Mouse (Mus musculus) forebrain, embryonic 14.5 days (tissue): Measurements from ENCODE around the gene Coq4. TPM values are rescaled to one million over a fixed set of nuclear protein-coding genes. Genes with fewer than 3 reads are reported as not detected.

Experiments
- ATAC-seq: fragments of 200-750 bp; cut with Nextera tagmentation; 2 replicates; pipeline ENCODE4 v1.8.0; 2017; ENCODE audit warnings: mild to moderate bottlenecking, moderate library complexity
- DNase-seq: peaks from one replicate; pipeline ENCODE4 v3.0.0-alpha.2; 2015; ENCODE audit warnings: low spot score
- H3K27ac ChIP-seq: fragments of 300-500 bp; sonication (generic); 2 replicates; pipeline ENCODE4 v1.5.1; 2014; ENCODE audit warnings: low read depth, mild to moderate bottlenecking, control low read depth, low read length, moderate library complexity
- H3K27me3 ChIP-seq: fragments of 300-500 bp; sonication (generic); replicated peaks from 2 replicates; pipeline ENCODE4 v1.6.1; 2014; ENCODE audit warnings: low read length, control low read depth, mixed read lengths; ENCODE audit not compliant: control insufficient read depth, insufficient read depth
- H3K36me3 ChIP-seq: fragments of 300-500 bp; sonication (generic); 2 replicates; pipeline ENCODE4 v1.6.1; 2014; ENCODE audit warnings: low read length, control low read depth; ENCODE audit not compliant: control insufficient read depth, insufficient read depth
- H3K4me1 ChIP-seq: fragments of 300-500 bp; sonication (generic); 2 replicates; pipeline ENCODE4 v1.6.1; 2014; ENCODE audit warnings: antibody characterized with exemption, low read length, control low read depth; ENCODE audit not compliant: control insufficient read depth, insufficient read depth
- H3K4me2 ChIP-seq: fragments of 300-500 bp; sonication (generic); 2 replicates; pipeline ENCODE4 v1.6.1; 2014; ENCODE audit warnings: mild to moderate bottlenecking, control low read depth, low read length
- H3K4me3 ChIP-seq: fragments of 300-500 bp; sonication (generic); 2 replicates; pipeline ENCODE4 v1.5.1; 2014; ENCODE audit warnings: low read depth, low read length, control low read depth
- H3K9ac ChIP-seq: fragments of 300-500 bp; sonication (generic); 2 replicates; pipeline ENCODE4 v1.6.1; 2014; ENCODE audit warnings: mild to moderate bottlenecking, low read length, control low read depth, moderate library complexity
- H3K9me3 ChIP-seq: fragments of 300-500 bp; sonication (generic); replicated peaks from 2 replicates; pipeline ENCODE4 v1.6.1; 2016; ENCODE audit warnings: low read length, control low read depth, mixed read lengths; ENCODE audit not compliant: control insufficient read depth
- WGBS: fragments of 180-500 bp; shearing (Covaris S2); extraction: QIAGEN DNeasy Blood & Tissue Kit; methylation state at CpG from one replicate; pipeline ENCODE4 v1.1.7; 2014; 5-methylcytosine and 5-hydroxymethylcytosine counted together
- polyA plus RNA-seq: library from polyadenylated mRNA; unstranded; fragments of >200 nt; fragmentation: Nextera tagmentation; extraction: Ambion mirVana; gene quantifications from 2 replicates; pipeline ENCODE4 v1.2.1, GENCODE M21; 2014

Coq4 gene
- polyA plus RNA-seq, 1 experiment from 2014 or later: 37.5 TPM

DNA sequence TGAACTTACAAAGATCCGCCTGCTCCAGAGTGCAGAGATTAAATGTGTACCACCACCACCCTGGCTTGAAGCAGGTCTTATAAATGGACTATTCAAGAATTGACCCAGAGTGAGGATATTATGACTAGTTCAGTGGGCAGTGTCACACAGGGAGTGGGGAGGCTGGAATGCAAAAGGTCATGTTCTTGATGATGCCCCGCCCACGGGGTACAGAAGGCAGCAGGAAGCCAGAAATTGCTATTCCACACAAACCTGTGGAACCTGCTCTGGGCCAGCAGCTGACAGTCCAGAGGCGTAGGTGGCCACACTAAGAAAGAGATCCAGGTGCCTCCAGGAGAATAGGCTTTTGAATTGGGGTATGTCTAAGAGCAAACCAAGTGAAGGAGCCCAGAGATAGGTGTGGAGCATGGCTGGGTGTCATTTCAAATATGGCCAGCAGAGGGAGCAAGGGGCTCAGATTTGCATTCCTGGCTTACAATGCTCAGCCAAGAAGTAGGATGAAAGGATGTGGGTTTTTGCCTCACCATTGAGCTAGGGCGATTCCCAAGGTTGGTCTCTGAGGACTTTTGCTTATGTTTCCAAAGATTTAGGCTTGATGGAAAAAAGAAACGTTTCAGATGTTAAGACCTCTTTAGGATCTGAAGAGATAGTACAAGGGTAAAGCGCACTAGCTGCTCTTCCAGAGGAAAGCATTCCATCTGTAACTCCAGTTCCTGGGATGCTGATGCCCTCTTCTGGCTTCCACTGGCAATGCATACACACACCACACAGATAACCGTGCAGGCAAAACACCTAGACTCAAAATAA lies 30.3 kb downstream of the Coq4 start:
- Histone ChIP-seq H3K9ac (no peak overlapping the region), H3K4me3 (no peak overlapping the region), H3K4me2 (peak overlapping the region; percentile 20), H3K4me1 (peaks cover 8% of the 10 kb centered on the region; the same call in 1 of the 2 replicates), H3K9me3 (no peaks in the 10 kb centered on the region), H3K36me3 (peaks cover 37% of the 10 kb centered on the region), H3K27ac (peak overlapping the region; percentile 18; the same call in 1 of the 2 replicates), H3K27me3 (no peaks in the 10 kb centered on the region)
- WGBS: 36% methylated on average over 8 of the region's 8 CpGs
- ATAC-seq (peak; percentile 82), DNase-seq (peak; percentile 91)

DNA sequence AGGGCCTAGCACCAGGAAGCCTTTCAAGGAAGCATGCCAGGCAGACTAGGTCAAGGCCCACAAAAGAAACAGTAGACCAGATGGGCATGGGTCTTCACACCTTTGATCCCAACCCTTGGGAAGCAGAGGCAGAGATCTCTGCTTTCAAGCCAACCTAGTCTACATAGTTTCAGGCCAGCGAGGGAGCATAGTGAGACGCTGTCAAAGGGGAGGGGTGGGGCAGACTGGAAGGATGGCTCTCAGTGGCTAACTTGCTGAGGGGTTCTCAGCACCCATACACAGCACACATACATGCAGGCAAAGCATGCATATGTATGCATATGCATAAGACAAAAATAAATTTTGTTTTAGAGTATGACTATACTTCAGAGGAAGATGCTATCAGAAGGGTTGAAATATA lies 32.1 kb downstream of the Coq4 start:
- peaks cover 24% of the 10 kb centered on the region for H3K36me3 ChIP-seq

DNA sequence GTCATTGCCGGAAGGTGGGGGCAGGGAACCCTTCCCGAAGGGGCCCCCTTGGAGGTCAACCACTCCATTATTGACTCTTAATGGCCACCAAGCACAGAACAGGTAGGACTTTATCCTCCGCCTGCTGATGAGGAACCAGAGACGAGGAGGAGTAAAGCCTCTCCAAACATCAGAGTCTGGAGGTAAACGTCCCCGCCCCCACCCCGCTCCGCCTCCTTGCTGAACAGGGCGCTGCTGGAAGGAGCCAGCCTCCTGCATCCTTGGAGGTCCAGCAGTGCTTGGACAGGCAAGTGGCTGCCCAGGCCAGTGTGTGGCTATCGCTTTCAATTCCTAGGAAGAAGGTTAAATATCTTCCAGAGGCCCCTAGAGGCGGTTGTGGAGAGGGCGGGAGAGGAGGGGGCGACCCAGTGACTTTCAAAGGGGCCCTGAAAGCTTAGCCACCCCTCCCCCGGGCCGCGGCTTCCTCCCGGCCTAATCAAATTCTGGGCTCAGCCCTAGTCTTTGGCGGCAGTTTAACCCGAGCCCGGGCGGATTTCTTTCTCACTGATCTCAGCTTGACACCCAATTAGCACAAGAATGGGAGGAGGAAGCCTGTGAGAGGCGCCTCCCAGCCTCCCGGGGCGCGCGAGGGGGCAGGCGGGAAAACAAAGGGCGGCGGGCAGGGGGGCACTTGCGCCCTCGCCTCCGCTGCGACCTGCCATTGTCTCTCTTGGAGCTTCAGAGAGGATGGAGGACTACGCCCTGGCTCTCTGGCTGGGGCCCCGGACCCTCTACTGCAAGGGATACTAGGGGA lies 32.9 kb downstream of the Coq4 start, which contains the start of gene Urm1:
TSS of gene Urm1 (plus strand) at position 51 of the 793 bp plus-strand sequence.
- Histone ChIP-seq H3K4me1 (peaks cover 8% of the 10 kb centered on the region; the same call in 1 of the 2 replicates), H3K9me3 (no peaks in the 10 kb centered on the region), H3K4me2 (peak within 1 kb of the TSS; percentile 59), H3K27ac (peak within 1 kb of the TSS; percentile 88), H3K4me3 (peak within 1 kb of the TSS; percentile 33), H3K9ac (peak within 1 kb of the TSS; percentile 58), H3K27me3 (no peaks in the 10 kb centered on the region), H3K36me3 (peaks cover 15% of the 10 kb centered on the region)
- DNase-seq (peak; percentile 93), ATAC-seq (peak; percentile 76)
- WGBS: 0% methylated on average over 34 of the region's 35 CpGs

More for the DNA sequence above, 32.1 kb downstream of the Coq4 start:
- H3K27me3 ChIP-seq: no peaks in the 10 kb centered on the region
- no peak for DNase-seq
- H3K4me1 ChIP-seq: peaks cover 8% of the 10 kb centered on the region; the same call in 1 of the 2 replicates
- no peak overlapping the region; the same call in 1 of the 2 replicates for H3K4me3 ChIP-seq
- H3K4me2 ChIP-seq: peak overlapping the region; percentile 59
- no peak for ATAC-seq
- no peaks in the 10 kb centered on the region for H3K9me3 ChIP-seq
- peak overlapping the region; percentile 88; the same call in 1 of the 2 replicates for H3K27ac ChIP-seq
- H3K9ac ChIP-seq: peak overlapping the region; percentile 58; the same call in 1 of the 2 replicates
- 12% methylated on average over 2 of the region's 2 CpGs for WGBS

DNA sequence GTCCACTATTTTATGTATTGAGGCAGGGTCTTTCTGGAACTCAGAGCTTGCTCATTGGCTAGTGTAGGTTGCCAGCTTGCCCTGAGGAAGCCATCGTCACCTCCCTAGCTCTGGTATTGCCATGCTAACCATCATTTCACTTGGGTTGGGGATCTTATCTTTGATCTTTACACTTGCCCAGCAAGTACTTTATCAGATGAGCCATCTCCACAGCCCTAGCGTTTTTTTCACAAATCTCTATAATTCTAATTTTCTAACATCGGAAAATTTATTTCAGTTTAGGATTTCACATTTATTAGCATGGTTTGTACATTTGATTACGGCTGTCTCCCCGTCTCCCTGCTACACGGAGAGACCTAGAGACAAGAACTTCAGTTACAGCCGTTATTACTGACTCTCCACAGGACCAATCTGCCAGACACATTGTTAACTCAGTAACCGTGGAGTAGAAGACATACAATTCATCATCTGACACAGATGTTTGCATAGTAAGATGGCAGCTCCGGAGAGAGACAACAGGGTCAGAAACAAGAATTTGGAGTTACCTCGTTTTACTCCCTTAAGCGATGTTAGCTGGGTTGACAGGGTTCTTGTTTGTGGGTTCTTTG lies 39.1 kb downstream of the Coq4 start:
- DNase-seq (no peak), ATAC-seq (0 out of 2 replicates have a peak, but pooled peaks have one; percentile 3)
- Histone ChIP-seq H3K4me3 (peak overlapping the region; percentile 93), H3K9me3 (no peaks in the 10 kb centered on the region), H3K4me1 (peaks cover 8% of the 10 kb centered on the region), H3K27ac (peak overlapping the region; percentile 88), H3K27me3 (no peaks in the 10 kb centered on the region), H3K36me3 (0 out of 2 replicates have a peak, but pooled peaks cover 1% of the 10 kb centered on the region), H3K9ac (peak overlapping the region; percentile 73), H3K4me2 (peak overlapping the region; percentile 82)
- WGBS: 17% methylated on average over 11 of the region's 11 CpGs

DNA sequence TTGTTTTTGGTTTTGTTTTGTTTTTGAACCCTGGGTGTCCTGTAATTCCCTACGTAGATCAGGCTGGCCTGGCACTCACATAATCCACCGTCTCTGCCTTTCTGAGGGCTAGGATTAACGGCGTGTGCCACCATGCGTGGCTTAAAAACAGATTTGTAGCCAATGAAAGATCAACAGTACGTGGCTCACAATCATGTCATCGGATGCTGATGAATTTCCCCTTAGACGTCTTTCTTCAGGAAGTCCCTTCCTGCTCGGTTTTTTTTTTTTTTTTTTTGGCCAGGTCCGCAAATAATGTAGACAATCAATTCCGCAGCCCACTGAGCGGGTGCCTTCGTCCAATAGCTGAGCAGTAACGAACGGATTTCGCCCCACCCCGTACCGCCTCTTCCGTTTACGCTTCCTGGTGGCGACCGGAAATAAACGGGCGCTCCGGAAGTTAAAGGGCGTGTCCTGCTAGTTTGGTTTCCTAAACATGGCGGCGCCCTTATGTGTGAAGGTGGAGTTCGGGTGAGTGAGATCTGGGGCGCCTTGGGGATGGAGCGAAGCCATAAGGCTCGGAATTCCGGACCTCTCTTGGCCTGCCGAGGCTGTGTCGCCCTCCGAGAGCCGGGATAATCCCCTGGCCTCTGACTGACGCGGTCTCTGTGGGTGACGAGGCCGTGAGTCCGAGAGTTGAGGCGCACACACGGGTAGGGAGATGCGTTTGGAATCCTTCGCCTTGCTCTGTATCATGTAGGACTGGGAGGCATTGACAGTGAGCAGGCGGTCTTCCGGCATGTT lies 39.8 kb downstream of the Coq4 start:
- no peaks in the 10 kb centered on the region for H3K27me3 ChIP-seq
- DNase-seq (peak; percentile 99), ATAC-seq (peak; percentile 98)
- H3K9ac ChIP-seq: peak overlapping the region; percentile 73
- 0 out of 2 replicates have a peak, but pooled peaks cover 2% of the 10 kb centered on the region for H3K36me3 ChIP-seq
- H3K4me3 ChIP-seq: peak overlapping the region; percentile 93
- 0% methylated on average over 48 of the region's 48 CpGs for WGBS
- H3K4me1 ChIP-seq: peaks cover 8% of the 10 kb centered on the region
- no peaks in the 10 kb centered on the region for H3K9me3 ChIP-seq
- H3K27ac ChIP-seq: peak overlapping the region; percentile 88
- H3K4me2 ChIP-seq: peak overlapping the region; percentile 82

DNA sequence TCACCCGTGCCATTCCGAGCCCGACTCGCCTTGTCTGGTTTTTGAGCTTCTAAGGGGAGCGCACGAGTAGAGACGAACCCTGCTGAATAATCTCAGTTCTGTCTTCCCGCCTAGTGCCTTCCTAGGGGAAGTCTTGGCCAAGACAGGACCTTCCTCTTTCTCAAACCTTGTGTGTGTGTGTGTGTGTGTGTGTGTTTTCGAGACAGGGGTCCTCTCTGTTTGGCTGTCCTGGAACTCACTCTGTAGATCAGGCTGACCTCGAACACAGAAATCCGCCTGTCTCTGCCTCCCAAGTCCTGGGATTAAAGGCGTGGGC lies 40.4 kb downstream of the Coq4 start:
- Histone ChIP-seq H3K9ac (peak overlapping the region; percentile 72), H3K4me1 (peaks cover 8% of the 10 kb centered on the region), H3K4me3 (peak overlapping the region; percentile 93), H3K27ac (no peak overlapping the region), H3K36me3 (peaks cover 4% of the 10 kb centered on the region), H3K27me3 (no peaks in the 10 kb centered on the region), H3K9me3 (no peaks in the 10 kb centered on the region), H3K4me2 (peak overlapping the region; percentile 82)
- WGBS: 5% methylated on average over 12 of the region's 12 CpGs
- no peak for ATAC-seq
- no peak for DNase-seq

- WGBS: 87% methylated on average over 4 of the region's 4 CpGs
- Histone ChIP-seq H3K36me3 (peaks cover 11% of the 10 kb centered on the region), H3K27me3 (no peaks in the 10 kb centered on the region), H3K4me2 (no peak overlapping the region), H3K4me3 (no peak overlapping the region), H3K27ac (no peak overlapping the region), H3K4me1 (peaks cover 8% of the 10 kb centered on the region), H3K9me3 (no peaks in the 10 kb centered on the region), H3K9ac (no peak overlapping the region)
- DNase-seq (no peak), ATAC-seq (no peak)
Observed at GRCm38 (mm10) chr2:29831106-29831505, 43.8 kb downstream of the Coq4 start.

GRCm38 (mm10) chr2:29833796-29834195 lies 46.5 kb downstream of the Coq4 start:
- DNase-seq (no peak), ATAC-seq (no peak)
- Histone ChIP-seq H3K27me3 (no peaks in the 10 kb centered on the region), H3K4me2 (no peak overlapping the region), H3K9ac (no peak overlapping the region), H3K36me3 (peaks cover 19% of the 10 kb centered on the region), H3K9me3 (no peaks in the 10 kb centered on the region), H3K27ac (no peak overlapping the region), H3K4me3 (no peak overlapping the region), H3K4me1 (no peaks in the 10 kb centered on the region)
- WGBS: 92% methylated on average over 5 of the region's 5 CpGs
